Mouse (Mus musculus) layer of hippocampus, adult 18-20 months (tissue): ENCODE measurements around the gene 4931408C20Rik. TPM values are rescaled to one million over a fixed set of nuclear protein-coding genes. Genes with fewer than 3 reads are reported as not detected.

Experiments
- DNase-seq, 2 experiments: peaks; one replicate each; pipeline ENCODE4 v3.0.0; 2022; ENCODE audit warnings: low spot score in 2 of 2
- long read RNA-seq: library from polyadenylated mRNA; stranded (forward); transcript quantifications from one replicate; pipeline ENCODE4 v2.0.0, GENCODE M21; 2021
- total RNA-seq, 2 experiments: library from RNA; stranded (reverse); gene quantifications; 2 replicates each; pipeline ENCODE4 v1.2.3; 2021

Gene 4931408C20Rik
- total RNA-seq, result not detected
- long read RNA-seq, result 0 reads

DNA sequence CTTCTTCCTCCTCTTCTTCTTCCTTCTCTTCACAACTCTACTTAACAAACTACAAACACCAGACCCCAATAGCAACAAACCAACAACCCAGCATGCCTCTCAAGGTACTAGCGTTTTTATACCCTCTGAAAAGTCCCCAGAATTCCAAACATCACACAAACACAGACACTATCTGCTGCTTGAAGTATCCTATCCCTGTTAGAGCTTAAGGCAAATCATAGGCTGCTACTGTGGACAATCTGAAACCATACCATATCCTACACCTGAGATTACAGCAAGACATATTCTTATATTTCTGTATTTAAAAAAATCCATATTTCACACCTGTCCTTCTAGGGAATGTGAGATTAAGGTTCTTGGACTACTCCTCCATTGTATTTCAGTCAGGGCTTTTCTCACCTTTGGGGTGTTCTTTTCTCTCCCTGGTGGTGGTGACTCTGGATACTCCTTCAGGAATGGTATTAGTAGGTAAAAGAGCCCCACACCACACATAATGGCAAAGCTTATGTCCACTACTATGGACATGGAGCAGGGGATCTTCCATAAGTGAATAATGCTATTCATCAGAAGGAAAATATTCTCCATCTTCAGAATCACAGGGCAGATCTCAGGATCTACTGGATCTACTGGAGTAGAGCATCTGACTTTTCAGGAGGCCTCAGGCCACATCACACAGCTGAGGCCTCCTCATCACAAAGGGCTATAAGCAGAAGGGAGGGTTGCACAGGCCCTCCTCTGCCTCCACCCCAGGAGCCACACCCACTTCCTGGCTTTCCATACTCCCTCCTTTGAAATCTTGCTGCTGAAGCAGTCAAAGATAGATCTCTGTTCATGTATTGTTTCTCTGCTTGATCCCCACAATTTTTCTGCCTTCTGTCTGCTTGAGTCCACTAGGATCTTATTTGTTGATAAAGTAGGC, at the start of gene 4931408C20Rik:
4931408C20Rik (minus strand) TSS at position 619 of the 919 bp plus-strand sequence.
- DNase-seq, result peak; percentile 2 to 13

DNA sequence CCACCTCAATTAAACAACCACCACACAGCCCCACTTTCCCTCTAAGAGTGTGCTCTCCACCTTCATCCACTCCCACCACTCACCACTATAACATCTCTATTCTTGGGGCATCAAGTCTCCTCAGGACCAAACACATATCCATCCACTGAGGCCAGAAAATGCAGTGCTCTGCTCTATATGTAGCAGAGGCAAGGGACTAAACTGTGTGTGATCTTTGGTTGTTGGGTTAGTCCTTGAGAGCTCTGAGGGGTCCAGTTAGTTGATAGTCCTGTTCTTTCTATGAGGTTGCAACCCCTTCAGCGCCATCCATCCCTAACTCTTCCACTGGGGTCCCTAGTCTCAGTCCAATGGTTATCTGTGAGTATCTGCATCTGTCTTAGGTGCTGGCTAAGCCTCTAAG, 666 bp upstream of the 4931408C20Rik start:
- DNase-seq, result peak in 1 of 2 experiments; percentile 5

DNA sequence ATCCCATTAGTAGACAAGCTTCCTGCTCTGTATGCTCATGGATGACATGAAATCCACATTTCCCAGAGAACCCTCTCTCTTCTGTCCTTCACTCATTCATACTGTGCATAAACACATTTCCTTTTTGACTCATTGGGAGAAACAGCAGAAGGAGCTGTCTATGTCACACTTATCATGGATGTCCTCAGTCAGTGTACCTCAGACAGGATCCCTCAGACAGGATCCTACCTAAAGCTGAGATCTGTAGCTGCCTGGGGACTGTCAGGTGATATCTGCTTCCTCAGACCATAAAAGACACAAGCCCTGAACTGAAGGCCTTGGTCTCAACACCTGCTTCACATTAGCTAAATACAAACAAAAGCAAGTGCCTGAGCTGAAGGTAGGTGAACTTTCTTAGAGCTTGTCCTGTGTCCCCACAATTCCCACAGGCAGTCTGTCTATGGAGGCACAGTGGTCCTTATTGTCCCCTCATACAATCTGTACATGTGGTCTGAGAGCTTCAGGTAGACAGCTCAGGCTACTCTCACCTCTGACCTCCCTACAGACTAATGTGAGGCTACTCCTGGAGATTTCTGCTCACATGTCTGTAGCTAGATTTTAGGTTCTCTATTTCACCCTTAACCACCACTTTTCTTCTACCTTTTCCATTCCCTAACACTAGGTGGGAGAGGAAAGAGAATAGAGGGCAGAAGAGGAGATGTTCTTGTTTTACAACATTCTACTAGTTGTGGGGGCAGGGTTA, 1.1 kb downstream of the 4931408C20Rik start:
- no peak for DNase-seq

DNA sequence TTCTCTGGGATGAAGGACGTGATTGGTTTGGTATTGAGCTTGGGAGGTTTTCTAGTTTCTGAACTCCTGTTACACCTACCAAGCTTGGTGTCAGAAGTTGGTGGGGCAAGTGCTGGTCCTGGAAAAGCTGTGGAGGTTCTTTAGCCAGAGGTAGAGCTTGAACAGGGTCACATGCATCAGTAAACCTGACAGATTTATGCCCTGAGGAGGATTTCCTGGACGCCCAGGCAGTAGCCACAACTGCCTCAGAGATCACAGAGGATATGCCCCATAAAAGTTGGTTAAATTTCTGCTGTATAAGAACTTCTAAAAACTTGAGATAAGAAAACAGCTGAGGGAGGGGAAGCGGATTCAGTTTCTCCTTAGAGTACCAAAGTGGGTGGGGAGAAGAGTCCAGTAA, 1.9 kb downstream of the 4931408C20Rik start:
- no peak for DNase-seq

DNA sequence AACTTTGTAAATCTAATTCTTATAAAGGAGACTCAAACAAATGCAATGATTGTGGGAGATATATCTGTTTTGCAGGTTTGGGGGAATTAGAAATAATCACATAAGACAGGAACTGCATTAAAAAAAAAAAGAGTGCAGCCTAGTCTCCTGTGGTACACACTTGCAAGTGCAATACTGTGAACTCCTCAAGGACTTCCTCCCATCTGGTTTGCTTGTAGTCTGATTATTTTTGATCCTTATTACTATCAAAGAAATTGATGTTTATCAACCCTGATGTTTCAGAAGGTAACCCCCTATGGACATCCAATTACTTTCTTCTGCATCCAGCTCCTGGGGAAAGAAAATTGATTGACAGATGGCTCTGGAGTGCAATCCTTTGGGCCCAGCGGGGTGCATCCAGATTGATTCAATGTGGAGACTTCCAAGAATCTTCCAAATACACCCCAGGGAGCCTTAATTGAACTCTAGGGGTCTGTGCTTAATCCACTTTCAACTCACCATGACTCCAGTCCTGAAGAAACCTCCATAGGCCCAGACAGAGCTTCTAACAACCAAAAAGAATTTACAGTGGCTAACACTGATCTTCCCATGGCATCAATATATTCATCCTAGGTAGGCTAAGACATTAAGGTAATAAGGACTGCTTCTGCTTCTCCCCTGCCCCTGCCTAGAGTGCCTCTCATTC, 37.4 kb downstream of the 4931408C20Rik start:
- no peak for DNase-seq

DNA sequence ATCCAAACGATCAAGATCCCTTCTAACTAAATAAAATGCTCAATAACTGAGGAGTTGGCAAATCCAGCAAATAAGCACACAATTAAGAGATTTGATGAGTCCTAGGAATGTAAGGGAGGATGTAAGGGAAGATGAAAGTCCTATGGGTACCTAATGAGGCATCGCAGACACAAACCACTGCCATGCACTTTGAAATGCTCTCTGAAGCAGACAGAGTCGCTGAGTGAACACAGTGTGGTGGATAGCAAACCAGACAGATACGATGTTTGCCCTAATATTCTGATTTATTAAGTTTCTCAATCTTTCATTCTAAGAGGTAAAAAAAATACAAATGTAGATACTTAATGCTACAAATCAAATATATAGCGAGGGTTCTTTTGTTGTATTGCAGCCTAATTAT, 51.2 kb downstream of the 4931408C20Rik start:
- no peak for DNase-seq
